Mouse (Mus musculus) hindbrain, embryonic 10.5 days (tissue): Measurements from ENCODE around the gene Afp. TPM values are rescaled to one million over a fixed set of nuclear protein-coding genes. Genes with fewer than 3 reads are reported as not detected.

Source experiments
- DNase-seq: peaks from one replicate; pipeline ENCODE4 v3.0.0-alpha.2; 2017; ENCODE audit warnings: low spot score
- H3K27ac ChIP-seq: fragments of 300-500 bp; sonication (generic); 2 replicates; pipeline ENCODE4 v1.5.1; 2016; ENCODE audit warnings: mild to moderate bottlenecking, moderate library complexity
- H3K27me3 ChIP-seq: fragments of 300-500 bp; sonication (generic); 2 replicates; pipeline ENCODE4 v1.6.1; 2016; ENCODE audit warnings: mild to moderate bottlenecking; ENCODE audit not compliant: poor library complexity, insufficient read depth, severe bottlenecking
- H3K36me3 ChIP-seq: fragments of 300-500 bp; sonication (generic); 2 replicates; pipeline ENCODE4 v1.6.1; 2016; ENCODE audit warnings: mild to moderate bottlenecking, moderate library complexity
- H3K4me1 ChIP-seq: fragments of 300-500 bp; sonication (generic); replicated peaks from 2 replicates; pipeline ENCODE4 v1.6.1; 2016; ENCODE audit warnings: mild to moderate bottlenecking
- H3K4me3 ChIP-seq: fragments of 300-500 bp; sonication (generic); 2 replicates; pipeline ENCODE4 v1.5.1; 2016; ENCODE audit warnings: mild to moderate bottlenecking, moderate library complexity
- H3K9me3 ChIP-seq: fragments of 300-500 bp; sonication (generic); 2 replicates; pipeline ENCODE4 v1.6.1; 2016; ENCODE audit warnings: mild to moderate bottlenecking, moderate library complexity
- WGBS: fragments of 180-500 bp; shearing (Covaris S2); methylation state at CpG from one replicate; pipeline ENCODE4 v1.1.7; 2016; 5-methylcytosine and 5-hydroxymethylcytosine counted together
- polyA plus RNA-seq: library from polyadenylated mRNA; unstranded; fragments of >200 nt; fragmentation: Nextera tagmentation; extraction: Ambion mirVana; gene quantifications from 2 replicates; pipeline ENCODE4 v1.2.1, GENCODE M21; 2016

The Afp gene
- polyA plus RNA-seq, 1 experiment from 2014 or later = 0.24 TPM

GRCm38 (mm10) chr5:90512288-90512955 lies 21.9 kb downstream of the Afp start:
- 86% methylated on average over 6 of the region's 6 CpGs for WGBS
- DNase-seq = no peak

DNA sequence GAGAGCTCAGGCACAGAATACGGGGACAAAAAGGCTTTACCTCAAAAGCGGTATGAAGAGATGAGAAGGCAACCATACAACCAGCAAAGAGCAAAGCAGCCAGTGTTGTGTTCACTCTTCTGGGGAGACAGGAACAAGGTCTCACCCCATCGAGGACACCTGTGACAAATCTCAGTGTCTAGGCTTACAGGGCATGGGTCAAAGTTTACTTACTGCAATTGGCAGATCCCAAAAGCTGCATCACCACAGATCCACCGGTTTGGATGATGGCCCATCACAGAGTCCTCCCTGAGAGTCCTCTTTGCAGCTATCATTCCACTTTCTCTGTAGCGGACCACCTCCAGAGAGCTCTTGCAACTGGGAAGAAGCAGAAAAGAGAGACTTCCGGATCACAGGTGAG lies 25.0 kb downstream of the Afp start:
- H3K4me3 ChIP-seq = no peak overlapping the region
- H3K27ac ChIP-seq = no peak overlapping the region
- H3K36me3 ChIP-seq = no peaks in the 10 kb centered on the region
- no peaks in the 10 kb centered on the region for H3K27me3 ChIP-seq
- H3K9me3 ChIP-seq = no peaks in the 10 kb centered on the region
- WGBS = 88% methylated on average over 6 of the region's 6 CpGs
- no peaks in the 10 kb centered on the region for H3K4me1 ChIP-seq
- no peak for DNase-seq

More at GRCm38 (mm10) chr5:90512288-90512955, 21.9 kb downstream of the Afp start:
- Histone ChIP-seq H3K27ac (no peak overlapping the region), H3K4me3 (no peak overlapping the region), H3K9me3 (no peaks in the 10 kb centered on the region), H3K27me3 (no peaks in the 10 kb centered on the region), H3K36me3 (no peaks in the 10 kb centered on the region), H3K4me1 (no peaks in the 10 kb centered on the region; the same call in 1 of the 2 replicates)

- no peaks in the 10 kb centered on the region for H3K36me3 ChIP-seq
- no peaks in the 10 kb centered on the region for H3K4me1 ChIP-seq
- H3K27ac ChIP-seq = no peak within 1 kb of the TSS
- DNase-seq = no peak
- no peaks in the 10 kb centered on the region for H3K27me3 ChIP-seq
- no peaks in the 10 kb centered on the region for H3K9me3 ChIP-seq
- H3K4me3 ChIP-seq = no peak within 1 kb of the TSS
- WGBS = 87% methylated on average over 6 of the region's 6 CpGs
Observed at GRCm38 (mm10) chr5:90518356-90519100, 28.0 kb downstream of the Afp start, which contains the start of gene Afm. Gene Afm (plus strand): TSS chr5:90518932.

DNA sequence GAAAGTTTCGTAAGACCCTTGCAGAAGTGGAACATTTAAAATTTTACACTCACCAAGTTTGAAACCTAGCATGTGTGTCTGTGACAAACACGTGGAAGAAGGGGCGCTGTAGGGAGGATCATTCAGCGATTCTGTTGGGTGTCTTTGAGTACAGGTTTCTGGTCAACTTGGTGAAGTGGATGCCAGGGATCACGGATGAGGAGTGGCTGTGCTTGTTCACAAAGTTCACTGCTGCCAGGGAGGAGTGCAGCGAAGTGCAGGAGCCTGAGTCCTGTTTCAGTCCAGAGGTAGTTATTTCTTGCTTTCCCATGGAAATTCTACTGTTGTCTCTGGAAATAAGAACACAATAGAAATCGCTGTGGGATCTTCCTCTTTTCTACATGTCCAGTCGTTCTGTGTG lies 60.7 kb downstream of the Afp start:
- Histone ChIP-seq H3K36me3 (no peaks in the 10 kb centered on the region), H3K4me1 (no peaks in the 10 kb centered on the region)
- 87% methylated on average over 8 of the region's 8 CpGs for WGBS

GRCm38 (mm10) chr5:90556052-90556451 lies 65.5 kb downstream of the Afp start:
- Histone ChIP-seq H3K27ac (no peak overlapping the region), H3K9me3 (no peaks in the 10 kb centered on the region), H3K27me3 (no peaks in the 10 kb centered on the region), H3K36me3 (no peaks in the 10 kb centered on the region), H3K4me3 (no peak overlapping the region), H3K4me1 (no peaks in the 10 kb centered on the region)
- DNase-seq = no peak
- 79% methylated on average over 3 of the region's 3 CpGs for WGBS

More for the DNA sequence above, 60.7 kb downstream of the Afp start:
- Histone ChIP-seq H3K4me3 (no peak overlapping the region), H3K9me3 (no peaks in the 10 kb centered on the region), H3K27me3 (no peaks in the 10 kb centered on the region), H3K27ac (no peak overlapping the region)
- no peak for DNase-seq

Other genes starting within 250 kb of the Afp start
- 19.9 and 22.4 TPM in 2 replicates for gene Ankrd17, start 124.2 kb upstream of the Afp start, polyA plus RNA-seq
- gene Gm9958, start 123.5 kb upstream of the Afp start, polyA plus RNA-seq = 6.5 and 6.6 TPM in 2 replicates
- gene Alb, start 29.8 kb upstream of the Afp start, polyA plus RNA-seq = not detected in 2 replicates
- not detected in 2 replicates for gene Afm, start 28.2 kb downstream of the Afp start, polyA plus RNA-seq
- 0.10 TPM in 1 of 2 replicates, not detected in the other for gene 5830473C10Rik, start 70.4 kb downstream of the Afp start, polyA plus RNA-seq
- gene Rassf6, start 149.9 kb downstream of the Afp start, polyA plus RNA-seq = 0.22 and 0.50 TPM in 2 replicates